Mouse (Mus musculus) embryonic facial prominence, embryonic 15.5 days (tissue): ENCODE measurements around the gene Bcorl1. TPM values are rescaled to one million over a fixed set of nuclear protein-coding genes. Genes with fewer than 3 reads are reported as not detected.

Experiments
- polyA plus RNA-seq: library from polyadenylated mRNA; unstranded; fragments of >200 nt; fragmentation: Nextera tagmentation; extraction: Ambion mirVana; gene quantifications from 2 replicates; pipeline ENCODE4 v1.2.1, GENCODE M21; 2015

The Bcorl1 gene
- polyA plus RNA-seq, 1 experiment from 2014 or later: 5.3 TPM

Other genes starting within 250 kb of the Bcorl1 start
- gene Xpnpep2, start 232.6 kb upstream of the Bcorl1 start, polyA plus RNA-seq: 3.7 and 5.9 TPM in 2 replicates
- gene Sash3, start 194.9 kb upstream of the Bcorl1 start, polyA plus RNA-seq: 3.7 TPM in 2 replicates
- gene Zdhhc9, start 132.5 kb upstream of the Bcorl1 start, polyA plus RNA-seq: 6.6 and 6.7 TPM in 2 replicates
- gene Utp14a, start 84.5 kb upstream of the Bcorl1 start, polyA plus RNA-seq: 19.1 and 19.2 TPM in 2 replicates
- 6.5 and 7.3 TPM in 2 replicates for gene Elf4, start 121.8 kb downstream of the Bcorl1 start, polyA plus RNA-seq
- gene Aifm1, start 172.2 kb downstream of the Bcorl1 start, polyA plus RNA-seq: 57.2 and 60.8 TPM in 2 replicates
- 3.3 and 3.5 TPM in 2 replicates for gene Rab33a, start 177.9 kb downstream of the Bcorl1 start, polyA plus RNA-seq